In genomic region chr6:140554261-140554660, GRCm38 (mm10) we compare ENCODE assay signal across 10 mouse cellular contexts.
A peak's percentile ranks its signal among the peaks of the same experiment; 100 is the strongest.
DNase-seq lines count a peak whose midpoint lies in the region; ATAC-seq and TF ChIP-seq lines count a peak whose summit lies in the region.
"Had no signal": no experiment of that assay in that cellular context is flagged by ENCODE, and none has a peak within 500 bp of the region (broad histone marks: within the 10 kb centered on the region; RNA-seq: fewer than 3 reads in every experiment).

No protein-coding gene starts in this region.

- no peak overlapping the region for H3K4me2 ChIP-seq in lung, embryonic 14.5 days
- no peak overlapping the region for H3K4me2 ChIP-seq in intestine, embryonic 15.5 days (replicated peaks)
- H3K4me2 ChIP-seq: neural tube, embryonic 15.5 days had no signal

- H3K36me3 ChIP-seq in lung, embryonic 14.5 days (ENCODE audit: insufficient read depth), result peaks cover 48% of the 10 kb centered on the region
- 0 out of 2 replicates have a peak, but pooled peaks cover 5% of the 10 kb centered on the region for H3K36me3 ChIP-seq in intestine, embryonic 15.5 days

- peak; percentile 59 for TF ChIP-seq CTCF in gastrocnemius, adult 2 months (IDR thresholded peaks at IDR 0.05)
- peak; percentile 55 for TF ChIP-seq CTCF in lung, embryonic 14.5 days (IDR thresholded peaks at IDR 0.05; ENCODE audit: low read depth)
- TF ChIP-seq CTCF in lung, adult 2 months (IDR thresholded peaks at IDR 0.05; ENCODE audit: insufficient read depth, low read length), result no peak

- 69% methylated on average over 4 of the region's 4 CpGs for WGBS in lung, embryonic 14.5 days
- WGBS in lung, adult 2 months, result 57% methylated on average over 4 of the region's 4 CpGs
- 66% methylated on average over 4 of the region's 4 CpGs for WGBS in intestine, embryonic 15.5 days

- no peak overlapping the region for H3K9ac ChIP-seq in lung, embryonic 14.5 days
- H3K9ac ChIP-seq in intestine, embryonic 15.5 days, result no peak overlapping the region
- H3K9ac ChIP-seq: neural tube, embryonic 15.5 days had no signal

- ATAC-seq in lung, embryonic 14.5 days (ENCODE audit: insufficient read depth), result no peak
- peak; percentile 47; the same call in 1 of the 2 replicates for ATAC-seq in megakaryocyte progenitor cell, adult 5-6 weeks (replicated peaks; ENCODE audit: poor library complexity)
- ATAC-seq in intestine, embryonic 15.5 days, result no peak

- intact Hi-C loops in gastrocnemius, adult 2 months (cut with DNase I), result loop anchor here (1.0 kb wide), 1 partner anchor 82 kb away; no protein-coding TSS in a partner anchor
- intact Hi-C loops in gastrocnemius, postnatal 14 days (cut with DNase I; ENCODE audit: low total_unique reads), result loop anchor here (5.0 kb wide), 1 partner anchor 82 kb away; no protein-coding TSS in a partner anchor

- H3K9me3 ChIP-seq in lung, embryonic 14.5 days (ENCODE audit: low read depth, low read length), result no peaks in the 10 kb centered on the region
- H3K9me3 ChIP-seq in intestine, embryonic 15.5 days, result no peaks in the 10 kb centered on the region
- H3K9me3 ChIP-seq: neural tube, embryonic 15.5 days had no signal

- H3K4me3 ChIP-seq in gastrocnemius, adult 2 months, result no peak overlapping the region
- H3K4me3 ChIP-seq in lung, embryonic 14.5 days (ENCODE audit: low read depth, low read length), result no peak overlapping the region
- no peak overlapping the region for H3K4me3 ChIP-seq in lung, adult 2 months (replicated peaks; ENCODE audit: extremely low read depth, low read depth, low read length)
- no peak overlapping the region for H3K4me3 ChIP-seq in intestine, embryonic 15.5 days (replicated peaks)
- H3K4me3 ChIP-seq: erythroblast, embryonic 14.5 days; neural tube, embryonic 15.5 days had no signal

- H3K27ac ChIP-seq in gastrocnemius, adult 2 months, result no peak overlapping the region
- no peak overlapping the region for H3K27ac ChIP-seq in lung, embryonic 14.5 days (ENCODE audit: low read depth)
- no peak overlapping the region for H3K27ac ChIP-seq in intestine, embryonic 15.5 days
- H3K27ac ChIP-seq: neural tube, embryonic 15.5 days had no signal

- TF ChIP-seq POLR2A in lung, adult 2 months (IDR thresholded peaks at IDR 0.05; ENCODE audit: borderline replicate concordance, extremely low read depth, low read depth, low read length), result no peak

- H3K4me1 ChIP-seq in lung, embryonic 14.5 days (ENCODE audit: insufficient read depth), result no peaks in the 10 kb centered on the region
- no peaks in the 10 kb centered on the region for H3K4me1 ChIP-seq in lung, adult 2 months (ENCODE audit: control insufficient read depth, insufficient read depth, low read length)
- H3K4me1 ChIP-seq in intestine, embryonic 15.5 days (replicated peaks), result no peaks in the 10 kb centered on the region
- H3K4me1 ChIP-seq: neural tube, embryonic 15.5 days had no signal

- H3K27me3 ChIP-seq in lung, embryonic 14.5 days (ENCODE audit: insufficient read depth, low read length), result no peaks in the 10 kb centered on the region
- H3K27me3 ChIP-seq in intestine, embryonic 15.5 days (replicated peaks), result no peaks in the 10 kb centered on the region
- H3K27me3 ChIP-seq: neural tube, embryonic 15.5 days had no signal

- no peak for DNase-seq in gastrocnemius, adult 2 months
- DNase-seq in gastrocnemius, adult 8-10 months (ENCODE audit: low spot score in 2 of 2), result no peak
- peak; percentile 61 for DNase-seq in lung, embryonic 14.5 days
- no peak for DNase-seq in lung, adult 2 months
- peak; percentile 41 for DNase-seq in cerebellum, adult 11 months
- no peak for DNase-seq in gastrocnemius, postnatal 14 days

Comparison
In these comparisons a context has a peak if more than half of its experiments do, and no peak if none do; other contexts are left out.
1. DNase-seq: peak in lung, embryonic 14.5 days (single experiment) and cerebellum, adult 11 months (single experiment); none in gastrocnemius, adult 2 months (single experiment), gastrocnemius, adult 8-10 months (0 of 2), lung, adult 2 months (single experiment) and gastrocnemius, postnatal 14 days (single experiment).